Mouse (Mus musculus): ENCODE measurements around the gene Ltn1. TPM values are rescaled to one million over a fixed set of nuclear protein-coding genes. Genes with fewer than 3 reads are reported as not detected.

Ltn1 gene
- total and polyA plus RNA-seq, 2 experiments from 2014 or later: 17.5 to 18.5 TPM

GRCm38 (mm10) chr16:87334756-87335155 lies 97.7 kb downstream of the Ltn1 start:
- Histone ChIP-seq H3K4me3 (ENCODE audit: low read depth, low read length) (no peak overlapping the region), H3K36me3 (ENCODE audit: insufficient read depth, low read length) (no peaks in the 10 kb centered on the region)
- ATAC-seq (ENCODE audit: low FRiP score): no peak

GRCm38 (mm10) chr16:87329986-87330385 lies 102.4 kb downstream of the Ltn1 start:
- Histone ChIP-seq H3K9ac (replicated peaks; ENCODE audit: low read length, poor library complexity, severe bottlenecking) (no peak overlapping the region), H3K4me2 (ENCODE audit: low read depth, low read length, poor library complexity, severe bottlenecking) (no peak overlapping the region), H3K36me3 (ENCODE audit: insufficient read depth, low read length) (no peaks in the 10 kb centered on the region), H3K27me3 (ENCODE audit: insufficient read depth, low read length) (no peaks in the 10 kb centered on the region), H3K4me3 (ENCODE audit: low read depth, low read length) (no peak overlapping the region), H3K9me3 (ENCODE audit: low read length) (no peaks in the 10 kb centered on the region), H3K4me1 (ENCODE audit: insufficient read depth, low read length) (no peaks in the 10 kb centered on the region), H3K27ac (ENCODE audit: low read depth, low read length) (no peak overlapping the region)
- TF ChIP-seq CTCF (IDR thresholded peaks at IDR 0.05): no peak
- DNase-seq (ENCODE audit: low spot score) (no peak), ATAC-seq (ENCODE audit: low FRiP score) (no peak)
- 93% methylated on average over 3 of the region's 3 CpGs for WGBS

More at GRCm38 (mm10) chr16:87334756-87335155, 97.7 kb downstream of the Ltn1 start:
- DNase-seq (ENCODE audit: low spot score): no peak
- Histone ChIP-seq H3K27ac (ENCODE audit: low read depth, low read length) (no peak overlapping the region), H3K9me3 (ENCODE audit: low read length) (no peaks in the 10 kb centered on the region), H3K27me3 (ENCODE audit: insufficient read depth, low read length) (no peaks in the 10 kb centered on the region), H3K9ac (replicated peaks; ENCODE audit: low read length, poor library complexity, severe bottlenecking) (no peak overlapping the region), H3K4me2 (ENCODE audit: low read depth, low read length, poor library complexity, severe bottlenecking) (no peak overlapping the region), H3K4me1 (ENCODE audit: insufficient read depth, low read length) (no peaks in the 10 kb centered on the region)
- TF ChIP-seq CTCF (IDR thresholded peaks at IDR 0.05): no peak
- 94% methylated on average over 3 of the region's 3 CpGs for WGBS

Other genes starting within 250 kb of the Ltn1 start
- 10.9 and 18.5 TPM in 2 replicates for gene N6amt1, start 78.4 kb downstream of the Ltn1 start, total RNA-seq (2014; rRNA removed)
- gene N6amt1, start 78.4 kb downstream of the Ltn1 start, polyA plus RNA-seq (2015; fragmentation: Nextera tagmentation; extraction: Ambion mirVana): 31.5 and 34.4 TPM in 2 replicates
- 7.9 and 11.3 TPM in 2 replicates for gene Rwdd2b, start 8.0 kb upstream of the Ltn1 start, total RNA-seq (2014; rRNA removed)
- 17.0 and 18.7 TPM in 2 replicates for gene Rwdd2b, start 8.0 kb upstream of the Ltn1 start, polyA plus RNA-seq (2015; fragmentation: Nextera tagmentation; extraction: Ambion mirVana)
- gene Usp16, start 22.1 kb upstream of the Ltn1 start, total RNA-seq (2014; rRNA removed): 30.7 and 48.1 TPM in 2 replicates
- gene Usp16, start 22.1 kb upstream of the Ltn1 start, polyA plus RNA-seq (2015; fragmentation: Nextera tagmentation; extraction: Ambion mirVana): 44.1 and 47.4 TPM in 2 replicates
- gene Cct8, start 63.3 kb upstream of the Ltn1 start, total RNA-seq (2014; rRNA removed): 142 and 183 TPM in 2 replicates
- 345 TPM in 2 replicates for gene Cct8, start 63.3 kb upstream of the Ltn1 start, polyA plus RNA-seq (2015; fragmentation: Nextera tagmentation; extraction: Ambion mirVana)
- 0.38 TPM in 1 of 2 replicates, not detected in the other for gene Map3k7cl, start 120.7 kb upstream of the Ltn1 start, total RNA-seq (2014; rRNA removed)
- not detected in 2 replicates for gene Map3k7cl, start 120.7 kb upstream of the Ltn1 start, polyA plus RNA-seq (2015; fragmentation: Nextera tagmentation; extraction: Ambion mirVana)